Mouse (Mus musculus) E14TG2a.4 (cell line): Measurements from ENCODE around the gene Higd1a.

Experiments
- H3K27me3 ChIP-seq: 2 replicates; pipeline ENCODE4 v1.6.1; 2014; ENCODE audit warnings: low read length, control low read depth; ENCODE audit not compliant: insufficient read depth
- H3K36me3 ChIP-seq: 2 replicates; pipeline ENCODE4 v1.6.1; 2014; ENCODE audit warnings: low read length, control low read depth; ENCODE audit not compliant: insufficient read depth
- H3K4me1 ChIP-seq: replicated peaks from 2 replicates; pipeline ENCODE4 v1.6.1; 2014; ENCODE audit warnings: low read depth, low read length, control low read depth
- H3K4me3 ChIP-seq: replicated peaks from 2 replicates; pipeline ENCODE4 v1.5.1; 2014; ENCODE audit warnings: mild to moderate bottlenecking, low read length
- H3K9me3 ChIP-seq: 2 replicates; pipeline ENCODE4 v1.6.1; 2014; ENCODE audit warnings: low read length, control low read depth
- CTCF ChIP-seq: conservative IDR thresholded peaks from 2 replicates; pipeline ENCODE4 v1.5.1; 2014; ENCODE audit warnings: low read length
- NANOG ChIP-seq: IDR thresholded peaks from 2 replicates; pipeline ENCODE4 v1.6.1; 2014; ENCODE audit warnings: borderline replicate concordance, low read length, mixed read lengths
- POU5F1 ChIP-seq: IDR thresholded peaks from 2 replicates; pipeline ENCODE4 v1.6.1; 2014; ENCODE audit warnings: low read length, borderline replicate concordance

Higd1a gene

DNA sequence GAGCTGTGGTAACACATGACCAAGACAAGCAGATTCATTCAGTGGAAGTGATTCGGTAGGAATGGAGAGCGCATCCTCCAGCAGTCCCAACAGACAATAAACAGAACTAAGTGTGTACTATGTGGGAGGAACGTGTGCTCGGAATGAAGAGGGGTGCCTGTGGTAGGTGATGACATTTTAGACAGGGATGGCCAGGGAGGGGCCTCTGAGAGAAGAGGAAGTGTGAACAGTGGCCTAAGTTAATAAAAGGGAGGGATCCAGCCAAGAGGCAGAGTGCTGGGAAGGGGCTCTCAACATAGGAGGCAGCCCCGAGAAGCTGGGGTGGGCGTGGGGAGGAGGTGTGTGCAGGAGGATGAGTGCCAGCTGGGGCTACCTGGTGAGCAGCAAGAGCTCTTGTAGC lies 29.8 kb downstream of the Higd1a start:
- Histone ChIP-seq H3K36me3 (no peaks in the 10 kb centered on the region), H3K4me3 (no peak overlapping the region), H3K27me3 (0 out of 2 replicates have a peak, but pooled peaks cover 5% of the 10 kb centered on the region), H3K9me3 (no peaks in the 10 kb centered on the region), H3K4me1 (no peaks in the 10 kb centered on the region; the same call in 1 of the 2 replicates)
- TF ChIP-seq NANOG (no peak), CTCF (no peak), POU5F1 (no peak)

DNA sequence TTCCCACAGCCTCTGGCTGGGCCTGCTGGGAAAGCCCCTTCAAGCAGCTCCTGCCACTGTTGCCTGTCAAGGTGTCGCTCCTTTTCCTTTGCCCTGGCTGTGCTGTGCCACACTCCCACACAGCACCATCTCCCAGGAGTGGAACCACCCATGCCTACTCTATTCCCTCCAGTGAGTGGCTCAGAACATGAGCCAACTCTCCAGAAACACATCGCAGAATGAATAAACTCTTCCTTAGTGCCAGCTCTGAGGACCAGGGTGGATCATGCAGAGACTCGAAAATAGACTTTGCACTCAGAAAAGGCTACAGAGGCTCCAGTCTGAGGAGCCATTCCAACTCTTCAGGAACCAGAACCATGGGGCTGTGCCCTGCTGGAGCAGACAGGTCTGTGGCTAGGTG lies 31.8 kb downstream of the Higd1a start:
- Histone ChIP-seq H3K9me3 (no peaks in the 10 kb centered on the region), H3K4me1 (no peaks in the 10 kb centered on the region; the same call in 1 of the 2 replicates), H3K27me3 (0 out of 2 replicates have a peak, but pooled peaks cover 5% of the 10 kb centered on the region), H3K36me3 (no peaks in the 10 kb centered on the region), H3K4me3 (no peak overlapping the region)
- no peak for TF ChIP-seq NANOG
- TF ChIP-seq POU5F1 = no peak
- TF ChIP-seq CTCF = no peak

DNA sequence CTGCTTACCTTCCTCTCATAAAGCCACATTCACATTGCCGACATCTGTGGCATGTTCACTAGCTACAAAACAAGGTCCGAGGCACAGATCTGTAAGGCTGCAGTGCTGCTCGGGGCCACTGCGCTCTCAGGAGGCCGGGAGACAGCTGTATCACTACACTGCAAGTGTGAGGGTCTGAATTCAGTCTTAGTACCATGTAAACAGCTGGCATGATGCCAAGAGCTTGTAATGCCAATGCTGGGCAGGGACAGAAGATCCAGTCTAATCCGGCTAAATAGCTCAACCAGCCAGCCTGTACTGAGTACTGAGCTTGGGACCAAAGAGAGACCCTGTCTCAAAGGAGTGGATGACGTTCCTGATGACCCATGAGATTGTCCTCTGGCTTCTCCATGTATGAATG lies 34.2 kb downstream of the Higd1a start:
- H3K27me3 ChIP-seq = peaks cover 10% of the 10 kb centered on the region; the same call in 1 of the 2 replicates
- no peak for TF ChIP-seq POU5F1
- TF ChIP-seq CTCF = no peak
- no peak for TF ChIP-seq NANOG
- H3K36me3 ChIP-seq = no peaks in the 10 kb centered on the region
- H3K9me3 ChIP-seq = no peaks in the 10 kb centered on the region
- H3K4me3 ChIP-seq = no peak overlapping the region
- peaks cover 13% of the 10 kb centered on the region for H3K4me1 ChIP-seq

DNA sequence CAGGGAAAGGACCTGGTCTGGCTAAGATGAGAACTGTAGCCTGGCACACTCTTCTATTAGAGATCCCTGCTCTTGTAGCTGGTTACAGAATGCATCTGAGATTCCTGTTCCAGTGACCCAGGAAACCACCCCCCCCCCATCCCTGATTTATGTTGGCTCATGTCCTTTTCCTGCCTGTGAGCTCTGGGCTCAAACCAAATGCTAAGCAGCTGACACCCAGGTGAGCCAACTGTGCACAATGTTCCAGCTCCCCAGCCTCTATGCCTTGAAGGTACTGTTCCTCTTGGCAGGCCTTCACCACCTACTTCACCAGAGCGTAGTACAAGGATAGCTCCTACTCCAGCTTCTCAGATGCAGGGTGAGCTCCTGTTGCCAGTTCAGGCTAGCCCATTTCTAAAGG lies 35.1 kb downstream of the Higd1a start:
- Histone ChIP-seq H3K4me1 (peaks cover 16% of the 10 kb centered on the region), H3K9me3 (no peaks in the 10 kb centered on the region), H3K4me3 (no peak overlapping the region), H3K27me3 (peaks cover 16% of the 10 kb centered on the region), H3K36me3 (no peaks in the 10 kb centered on the region)
- TF ChIP-seq CTCF = no peak
- TF ChIP-seq NANOG = no peak
- TF ChIP-seq POU5F1 = no peak

DNA sequence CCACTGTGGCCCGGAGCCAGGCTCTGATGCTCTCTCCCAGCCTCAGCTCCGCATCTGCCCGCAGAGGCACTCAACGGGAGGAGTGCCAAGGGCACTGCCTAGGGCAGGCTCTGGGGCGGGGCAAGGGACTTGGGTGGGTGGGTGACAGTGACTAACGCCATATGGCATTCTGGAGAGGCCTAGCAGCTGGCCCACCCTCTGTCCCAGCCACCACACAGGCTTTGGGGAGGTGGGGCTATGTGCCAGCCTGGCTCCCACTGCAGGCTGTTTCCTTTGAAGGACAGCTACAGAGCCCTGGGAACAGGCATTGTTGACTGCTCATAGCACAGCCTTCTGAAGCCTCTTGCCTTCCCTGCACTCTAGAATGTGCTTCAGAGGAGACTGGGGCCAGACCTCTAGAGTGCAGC lies 35.6 kb downstream of the Higd1a start:
- Histone ChIP-seq H3K27me3 (peaks cover 16% of the 10 kb centered on the region), H3K4me3 (no peak overlapping the region), H3K36me3 (no peaks in the 10 kb centered on the region), H3K4me1 (peaks cover 16% of the 10 kb centered on the region), H3K9me3 (no peaks in the 10 kb centered on the region)
- no peak for TF ChIP-seq CTCF
- TF ChIP-seq NANOG = no peak
- TF ChIP-seq POU5F1 = no peak

DNA sequence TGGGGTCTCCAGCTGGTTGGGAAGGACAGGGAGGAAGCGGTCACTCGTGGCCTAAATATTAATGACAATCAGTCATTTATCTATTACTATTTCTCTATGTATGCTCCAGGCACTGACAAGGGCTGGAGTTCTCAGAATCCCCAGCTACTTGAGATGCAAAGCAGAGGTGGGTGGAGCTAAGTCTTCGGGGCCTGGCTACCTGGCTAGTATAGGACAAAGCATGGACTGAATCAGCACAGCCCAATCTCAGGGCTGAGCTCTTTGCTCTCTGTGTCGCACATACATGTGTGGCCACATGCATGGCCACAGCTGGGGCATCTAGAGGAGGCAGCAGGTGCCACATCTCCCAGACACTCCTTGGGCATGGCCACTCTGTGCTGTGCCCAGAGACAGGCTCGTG lies 37.4 kb downstream of the Higd1a start:
- Histone ChIP-seq H3K9me3 (no peaks in the 10 kb centered on the region), H3K4me3 (no peak overlapping the region), H3K4me1 (peaks cover 16% of the 10 kb centered on the region), H3K36me3 (no peaks in the 10 kb centered on the region), H3K27me3 (peaks cover 11% of the 10 kb centered on the region)
- no peak for TF ChIP-seq POU5F1
- TF ChIP-seq NANOG = no peak
- no peak for TF ChIP-seq CTCF

DNA sequence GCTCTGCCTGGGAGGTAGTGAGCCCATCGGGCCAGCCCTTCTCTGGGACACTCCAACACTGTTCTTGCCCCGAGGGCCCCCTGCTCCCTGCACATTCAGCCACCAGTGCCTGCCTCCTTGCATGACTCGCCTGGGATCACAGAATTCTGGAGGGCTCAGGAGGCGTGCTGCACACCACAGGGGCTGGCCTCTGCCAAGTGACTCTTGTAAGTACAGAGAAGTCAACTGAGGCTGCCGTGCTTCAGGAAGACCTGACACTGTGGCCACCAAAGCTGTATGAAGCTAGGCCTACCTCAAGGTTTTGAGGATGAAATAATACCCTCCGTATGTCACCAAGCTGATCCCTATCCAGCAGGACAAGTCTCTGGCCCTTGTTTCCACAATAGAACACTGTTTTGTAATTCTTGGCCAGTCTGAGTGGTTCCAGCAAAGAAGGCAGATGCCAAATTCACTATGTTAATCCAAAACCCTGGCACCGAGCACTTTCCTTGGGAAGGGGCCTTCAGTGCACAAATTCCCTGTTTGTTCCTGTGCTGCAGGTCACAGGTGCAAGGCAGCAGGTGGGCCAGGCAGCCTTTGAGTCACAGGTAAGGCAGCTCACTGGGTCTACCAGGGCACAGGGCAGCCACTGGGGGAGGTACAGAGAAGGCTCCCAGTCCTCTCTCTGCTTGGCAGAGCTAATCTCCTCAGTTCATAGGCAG lies 38.2 kb downstream of the Higd1a start:
- Histone ChIP-seq H3K36me3 (no peaks in the 10 kb centered on the region), H3K9me3 (no peaks in the 10 kb centered on the region), H3K4me1 (peaks cover 16% of the 10 kb centered on the region), H3K27me3 (peaks cover 11% of the 10 kb centered on the region), H3K4me3 (no peak overlapping the region)
- TF ChIP-seq NANOG (no peak), CTCF (no peak), POU5F1 (no peak)

DNA sequence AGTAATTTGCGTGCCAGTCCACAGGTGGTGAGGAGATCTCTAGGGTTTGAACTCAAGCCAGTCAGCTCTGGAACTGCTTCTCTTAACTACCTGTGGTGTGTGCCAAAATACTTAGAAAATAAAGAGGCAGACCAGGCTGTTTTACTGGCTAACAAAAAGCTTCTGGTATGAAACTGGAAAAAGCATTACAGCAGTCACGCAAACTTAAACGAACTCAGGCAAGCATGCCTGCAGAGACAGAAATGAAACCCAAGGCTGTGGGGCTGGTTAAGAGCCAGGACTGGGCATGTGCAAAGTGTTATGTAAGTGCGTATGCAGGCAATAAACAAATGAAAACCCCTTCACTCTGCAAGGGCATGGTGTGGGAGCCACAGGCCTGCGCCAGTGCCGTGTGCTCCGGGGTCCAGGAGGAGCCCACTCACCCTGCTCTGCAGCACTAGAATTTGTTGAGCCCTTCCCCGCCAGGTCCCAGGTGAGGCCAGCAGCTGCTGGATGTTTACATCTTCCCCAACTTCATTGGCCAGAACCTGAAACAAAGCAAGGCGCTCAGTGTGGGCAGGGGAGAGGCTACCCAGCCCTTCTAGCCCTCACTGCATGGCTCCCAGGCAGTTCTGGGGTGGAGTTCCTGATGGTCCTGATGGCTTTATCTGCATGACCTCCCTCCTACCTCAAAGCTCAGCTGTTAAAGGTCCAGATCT lies 38.9 kb downstream of the Higd1a start:
- H3K9me3 ChIP-seq = no peaks in the 10 kb centered on the region
- no peaks in the 10 kb centered on the region for H3K36me3 ChIP-seq
- peaks cover 11% of the 10 kb centered on the region for H3K27me3 ChIP-seq
- H3K4me1 ChIP-seq = peaks cover 16% of the 10 kb centered on the region
- H3K4me3 ChIP-seq = no peak overlapping the region
- TF ChIP-seq CTCF (no peak), POU5F1 (no peak), NANOG (no peak)

DNA sequence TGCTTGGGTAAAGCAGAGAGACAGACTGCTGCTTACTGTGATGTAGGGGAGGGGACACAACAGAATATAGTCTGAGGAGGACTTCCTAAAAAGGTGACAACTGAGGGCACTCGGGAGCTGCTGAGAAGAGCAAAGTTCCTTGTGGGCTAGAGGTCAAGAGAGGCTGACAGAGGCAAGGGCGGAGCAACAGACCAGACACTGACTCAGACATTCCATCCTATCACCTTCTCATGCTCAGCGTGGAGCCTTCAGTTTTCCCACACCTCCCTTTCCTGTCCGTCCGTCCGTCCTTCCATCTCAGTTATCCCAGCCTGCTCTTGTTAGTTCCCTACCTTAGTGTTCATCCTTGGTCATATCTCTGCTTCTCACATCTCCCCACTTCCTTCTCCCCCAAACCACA lies 43.0 kb downstream of the Higd1a start:
- H3K4me3 ChIP-seq = no peak overlapping the region
- no peaks in the 10 kb centered on the region for H3K36me3 ChIP-seq
- H3K27me3 ChIP-seq = peaks cover 9% of the 10 kb centered on the region
- H3K4me1 ChIP-seq = peaks cover 16% of the 10 kb centered on the region
- H3K9me3 ChIP-seq = no peaks in the 10 kb centered on the region
- TF ChIP-seq NANOG (no peak), CTCF (no peak), POU5F1 (no peak)
